In the genomic region with DNA sequence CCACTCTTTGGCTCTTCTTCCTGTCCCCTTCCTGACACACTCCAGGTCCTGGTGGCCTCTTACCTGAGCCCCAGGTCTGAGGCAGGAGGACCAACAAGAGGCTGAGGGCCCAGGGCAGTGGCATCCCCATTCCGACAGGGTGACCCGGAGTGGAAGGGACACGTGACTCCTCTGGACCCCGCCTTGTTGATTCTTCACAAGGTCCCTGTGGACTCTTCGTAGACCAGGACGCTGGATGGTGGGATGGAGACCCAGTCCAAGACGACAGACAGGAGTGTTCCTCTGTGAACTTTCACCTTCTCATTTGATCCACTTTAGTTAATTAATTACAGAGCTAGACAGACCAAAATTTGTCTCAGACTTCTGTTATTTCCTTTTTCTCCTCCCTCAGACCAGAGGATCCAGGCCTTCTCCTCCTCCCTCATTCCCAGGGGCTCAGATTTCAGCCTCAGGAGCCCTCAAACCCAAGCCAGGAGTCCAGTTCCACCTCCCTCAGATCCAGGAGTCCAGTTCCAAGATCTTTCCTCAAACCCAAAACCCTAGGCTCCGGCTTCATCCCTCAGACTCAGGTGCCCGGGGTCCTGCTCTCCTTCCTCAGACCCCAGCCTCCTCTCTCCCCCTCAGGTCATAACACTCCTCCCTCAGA, we compare ENCODE assay signal across 9 mouse cellular contexts. TPM values are rescaled to one million over a fixed set of nuclear protein-coding genes. Genes with fewer than 3 reads are reported as not detected.
DNase-seq lines count a peak whose midpoint lies in the region; ATAC-seq and TF ChIP-seq lines count a peak whose summit lies in the region.
"Had no signal": no experiment of that assay in that cellular context is flagged by ENCODE, and none has a peak within 500 bp of the region (broad histone marks: within the 10 kb centered on the region; RNA-seq: fewer than 3 reads in every experiment).

No protein-coding gene starts in this region.

- H3K27me3 ChIP-seq in hindbrain, embryonic 16.5 days (replicated peaks; ENCODE audit: control insufficient read depth, insufficient read depth, low read length), result no peaks in the 10 kb centered on the region
- H3K27me3 ChIP-seq in liver, embryonic 12.5 days (replicated peaks), result 0 out of 2 replicates have a peak, but pooled peaks cover 3% of the 10 kb centered on the region
- H3K27me3 ChIP-seq in thymus, adult 2 months (ENCODE audit: control insufficient read depth, insufficient read depth, low read length), result no peaks in the 10 kb centered on the region

- DNase-seq in adrenal gland, postnatal 14 days, result peak; percentile 53
- no peak for DNase-seq in adrenal gland, postnatal 4 days (ENCODE audit: low spot score in 2 of 2)
- peak; percentile 57 for DNase-seq in NIH3T3 (ENCODE audit: low read depth)
- DNase-seq in left cerebral cortex, adult 8-10 months (ENCODE audit: low spot score in 2 of 2), result no peak
- DNase-seq in thymus, adult 2 months, result no peak
- DNase-seq in ovary, postnatal 36 days (ENCODE audit: low spot score), result no peak
- DNase-seq: B cell, adult 2 months had no signal

- TF ChIP-seq POLR2A in thymus, adult 2 months (IDR thresholded peaks at IDR 0.05; ENCODE audit: control insufficient read depth, extremely low read depth, insufficient read depth, low read length, poor library complexity), result no peak

- WGBS in hindbrain, embryonic 16.5 days, result 79% methylated on average over 9 of the region's 9 CpGs
- WGBS in liver, embryonic 12.5 days (ENCODE audit: insufficient replicate concordance), result 67% methylated on average over 9 of the region's 9 CpGs
- WGBS in thymus, adult 2 months, result 89% methylated on average over 9 of the region's 9 CpGs

- H3K4me1 ChIP-seq in hindbrain, embryonic 16.5 days (ENCODE audit: control insufficient read depth, insufficient read depth, low read depth, low read length), result no peaks in the 10 kb centered on the region
- H3K4me1 ChIP-seq in liver, embryonic 12.5 days, result peaks cover 28% of the 10 kb centered on the region
- H3K4me1 ChIP-seq in thymus, adult 2 months (replicated peaks; ENCODE audit: control insufficient read depth, insufficient read depth, low read length), result 0 out of 2 replicates have a peak, but pooled peaks cover 2% of the 10 kb centered on the region

- ATAC-seq in hindbrain, embryonic 16.5 days, result no peak
- no peak; the same call in 1 of the 2 replicates for ATAC-seq in liver, embryonic 12.5 days

- no peak overlapping the region; the same call in 1 of the 2 replicates for H3K9ac ChIP-seq in hindbrain, embryonic 16.5 days (ENCODE audit: low read depth, low read length)
- H3K9ac ChIP-seq in liver, embryonic 12.5 days, result 0 out of 2 replicates have a peak overlapping the region, but pooled peaks have one; percentile 25

- no peaks in the 10 kb centered on the region for H3K9me3 ChIP-seq in hindbrain, embryonic 16.5 days (ENCODE audit: control insufficient read depth, low read length)
- H3K9me3 ChIP-seq in liver, embryonic 12.5 days (replicated peaks), result no peaks in the 10 kb centered on the region

- no peaks in the 10 kb centered on the region for H3K36me3 ChIP-seq in hindbrain, embryonic 16.5 days (ENCODE audit: control insufficient read depth, insufficient read depth, low read length)
- H3K36me3 ChIP-seq in liver, embryonic 12.5 days, result no peaks in the 10 kb centered on the region; the same call in 1 of the 2 replicates
- H3K36me3 ChIP-seq in thymus, adult 2 months (ENCODE audit: control insufficient read depth, insufficient read depth, low read length), result no peaks in the 10 kb centered on the region

- H3K27ac ChIP-seq in hindbrain, embryonic 16.5 days (ENCODE audit: low read depth, low read length), result peak overlapping the region; percentile 63; the same call in 1 of the 2 replicates
- H3K27ac ChIP-seq in liver, embryonic 12.5 days, result peak overlapping the region; percentile 33; the same call in 1 of the 2 replicates
- H3K27ac ChIP-seq in thymus, adult 2 months (ENCODE audit: control insufficient read depth, insufficient read depth, low read length), result no peak overlapping the region

- peak overlapping the region; percentile 24 for H3K4me2 ChIP-seq in hindbrain, embryonic 16.5 days (ENCODE audit: low read length)
- H3K4me2 ChIP-seq in liver, embryonic 12.5 days, result peak overlapping the region; percentile 50

- H3K4me3 ChIP-seq in hindbrain, embryonic 16.5 days (ENCODE audit: low read length), result peak overlapping the region; percentile 18
- peak overlapping the region; percentile 26; the same call in 1 of the 2 replicates for H3K4me3 ChIP-seq in liver, embryonic 12.5 days
- H3K4me3 ChIP-seq in thymus, adult 2 months (ENCODE audit: control insufficient read depth, insufficient read depth, low read length), result no peak overlapping the region

- no peak for TF ChIP-seq CTCF in thymus, adult 2 months (IDR thresholded peaks at IDR 0.05; ENCODE audit: borderline replicate concordance, control insufficient read depth, extremely low read depth, insufficient read depth, low read length, poor library complexity)

RNA-seq across cellular contexts. Expression of a gene that starts 0.6 kb away (rescaled TPM):
- 138 and 152 TPM in 2 replicates for total RNA-seq in adrenal gland, postnatal 14 days (2021)
- total RNA-seq in adrenal gland, postnatal 4 days (2021), result 100 to 1,000 TPM in 1 of 2 experiments, 10 to 100 TPM in 1; 98.0 to 104 TPM
- 34.1 and 40.2 TPM in 2 replicates for polyA plus RNA-seq in hindbrain, embryonic 16.5 days (2015; fragmentation: Nextera tagmentation; extraction: Ambion mirVana)
- polyA plus RNA-seq in liver, embryonic 12.5 days (2016; fragmentation: Nextera tagmentation; extraction: Ambion mirVana), result 26.6 and 26.9 TPM in 2 replicates
- 10 to 100 TPM; 18.6 to 21.9 (median 19.9) TPM for total RNA-seq in left cerebral cortex, adult 8-10 months (2022)
- polyA plus RNA-seq in thymus, adult 2 months (2012; rRNA removed), result 30.8 and 38.9 TPM in 2 replicates

RNA-seq across cellular contexts. Expression of a gene that starts 11.0 kb away (rescaled TPM):
- total RNA-seq in adrenal gland, postnatal 14 days (2021), result 38.2 and 39.1 TPM in 2 replicates
- 10 to 100 TPM; 77.0 to 81.8 TPM for total RNA-seq in adrenal gland, postnatal 4 days (2021)
- 63.3 and 77.3 TPM in 2 replicates for polyA plus RNA-seq in hindbrain, embryonic 16.5 days (2015; fragmentation: Nextera tagmentation; extraction: Ambion mirVana)
- polyA plus RNA-seq in liver, embryonic 12.5 days (2016; fragmentation: Nextera tagmentation; extraction: Ambion mirVana), result 69.1 and 70.9 TPM in 2 replicates
- 1 to 10 TPM; 5.7 to 8.3 (median 5.9) TPM for total RNA-seq in left cerebral cortex, adult 8-10 months (2022)
- 22.2 and 34.9 TPM in 2 replicates for polyA plus RNA-seq in thymus, adult 2 months (2012; rRNA removed)

RNA-seq across cellular contexts. Expression of a gene that starts 21.2 kb away (rescaled TPM):
- 1,189 and 1,386 TPM in 2 replicates for total RNA-seq in adrenal gland, postnatal 14 days (2021)
- total RNA-seq in adrenal gland, postnatal 4 days (2021), result 1,000 to 10,000 TPM; 1,454 to 1,477 TPM
- 698 and 709 TPM in 2 replicates for polyA plus RNA-seq in hindbrain, embryonic 16.5 days (2015; fragmentation: Nextera tagmentation; extraction: Ambion mirVana)
- 1,421 and 1,491 TPM in 2 replicates for polyA plus RNA-seq in liver, embryonic 12.5 days (2016; fragmentation: Nextera tagmentation; extraction: Ambion mirVana)
- total RNA-seq in left cerebral cortex, adult 8-10 months (2022), result 100 to 1,000 TPM; 467 to 554 (median 521) TPM
- 343 and 363 TPM in 2 replicates for polyA plus RNA-seq in thymus, adult 2 months (2012; rRNA removed)

RNA-seq across cellular contexts. Expression of a gene that starts 25.5 kb away (rescaled TPM):
- 1,693 and 2,079 TPM in 2 replicates for total RNA-seq in adrenal gland, postnatal 14 days (2021)
- 1,000 to 10,000 TPM; 2,237 to 2,371 TPM for total RNA-seq in adrenal gland, postnatal 4 days (2021)
- polyA plus RNA-seq in hindbrain, embryonic 16.5 days (2015; fragmentation: Nextera tagmentation; extraction: Ambion mirVana), result 587 and 622 TPM in 2 replicates
- 1,134 and 1,149 TPM in 2 replicates for polyA plus RNA-seq in liver, embryonic 12.5 days (2016; fragmentation: Nextera tagmentation; extraction: Ambion mirVana)
- 100 to 1,000 TPM; 804 to 903 (median 864) TPM for total RNA-seq in left cerebral cortex, adult 8-10 months (2022)
- polyA plus RNA-seq in thymus, adult 2 months (2012; rRNA removed), result 4,999 and 5,006 TPM in 2 replicates

RNA-seq across cellular contexts. Expression of a gene that starts 33.0 kb away (rescaled TPM):
- total RNA-seq in adrenal gland, postnatal 14 days (2021), result not detected in 2 replicates
- not detected for total RNA-seq in adrenal gland, postnatal 4 days (2021)
- 0.16 and 0.37 TPM in 2 replicates for polyA plus RNA-seq in hindbrain, embryonic 16.5 days (2015; fragmentation: Nextera tagmentation; extraction: Ambion mirVana)
- polyA plus RNA-seq in liver, embryonic 12.5 days (2016; fragmentation: Nextera tagmentation; extraction: Ambion mirVana), result 0.27 and 0.59 TPM in 2 replicates
- total RNA-seq in left cerebral cortex, adult 8-10 months (2022), result not detected
- 0.27 and 0.91 TPM in 2 replicates for polyA plus RNA-seq in thymus, adult 2 months (2012; rRNA removed)

Comparison
In these comparisons a context has a peak if more than half of its experiments do, and no peak if none do; other contexts are left out.
1. DNase-seq: peak in adrenal gland, postnatal 14 days (single experiment) and NIH3T3 (single experiment); none in adrenal gland, postnatal 4 days (0 of 2), left cerebral cortex, adult 8-10 months (0 of 2), thymus, adult 2 months (single experiment) and ovary, postnatal 36 days (single experiment).